Mouse (Mus musculus): ENCODE data around the gene Rit1. TPM values are rescaled to one million over a fixed set of nuclear protein-coding genes. Genes with fewer than 3 reads are reported as not detected.
A peak's percentile ranks its signal among the peaks of the same experiment; 100 is the strongest.

The Rit1 gene
- 52.3 and 56.4 TPM in 2 replicates for polyA plus RNA-seq (2015; fragmentation: Nextera tagmentation; extraction: Ambion mirVana)

DNA sequence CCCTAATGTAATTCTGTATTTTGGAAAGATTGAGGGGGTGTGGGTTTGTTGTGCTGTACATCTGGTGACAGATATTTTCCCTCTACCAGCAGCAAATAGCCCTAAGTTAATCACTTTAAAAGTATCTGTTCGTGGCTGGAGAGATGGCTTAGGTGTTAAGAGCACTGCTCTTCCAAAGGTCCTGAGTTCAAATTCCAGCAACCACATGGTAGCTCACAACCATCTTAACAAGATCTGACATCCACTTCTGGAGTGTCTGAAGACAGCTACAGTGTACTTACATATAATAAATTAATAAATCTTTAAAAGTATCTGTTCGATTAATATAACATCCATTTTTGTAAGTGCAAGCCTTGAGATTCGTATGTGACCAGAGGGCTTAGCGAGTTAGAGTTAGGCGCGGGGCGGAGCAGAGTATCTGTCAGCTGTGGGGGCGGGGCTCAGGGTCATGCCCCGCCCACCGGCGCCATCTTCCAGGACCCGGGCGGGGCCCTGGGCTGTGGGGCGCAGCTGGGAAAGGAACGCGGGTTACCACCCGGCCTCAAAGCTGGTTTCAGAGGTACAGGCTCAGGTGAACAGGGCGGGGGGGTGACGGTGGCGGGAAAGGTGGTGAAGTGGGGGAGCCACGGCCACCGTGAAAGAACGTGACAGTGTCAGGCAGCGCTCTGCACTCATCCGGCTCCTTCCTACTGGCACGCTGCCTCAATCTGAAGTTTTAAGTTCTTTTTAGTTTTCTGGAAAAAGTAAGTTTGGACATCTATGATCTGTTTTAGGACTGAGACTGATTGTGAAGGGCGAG is at the start of gene Rit1:
Rit1 (plus strand) TSS at position 440 of the 799 bp plus-strand sequence.
- Histone ChIP-seq H3K27ac (peak within 1 kb of the TSS; percentile 90), H3K4me1 (peaks cover 12% of the 10 kb centered on the region), H3K4me3 (replicated peaks) (peak within 1 kb of the TSS; percentile 88), H3K36me3 (peaks cover 9% of the 10 kb centered on the region), H3K9me3 (no peaks in the 10 kb centered on the region), H3K4me2 (peak within 1 kb of the TSS; percentile 75), H3K27me3 (replicated peaks) (no peaks in the 10 kb centered on the region), H3K9ac (peak within 1 kb of the TSS; percentile 54)
- peak; percentile 91 for ATAC-seq (ENCODE audit: insufficient read depth, low FRiP score, low read depth)
- WGBS, result 1% methylated on average over 27 of the region's 27 CpGs

DNA sequence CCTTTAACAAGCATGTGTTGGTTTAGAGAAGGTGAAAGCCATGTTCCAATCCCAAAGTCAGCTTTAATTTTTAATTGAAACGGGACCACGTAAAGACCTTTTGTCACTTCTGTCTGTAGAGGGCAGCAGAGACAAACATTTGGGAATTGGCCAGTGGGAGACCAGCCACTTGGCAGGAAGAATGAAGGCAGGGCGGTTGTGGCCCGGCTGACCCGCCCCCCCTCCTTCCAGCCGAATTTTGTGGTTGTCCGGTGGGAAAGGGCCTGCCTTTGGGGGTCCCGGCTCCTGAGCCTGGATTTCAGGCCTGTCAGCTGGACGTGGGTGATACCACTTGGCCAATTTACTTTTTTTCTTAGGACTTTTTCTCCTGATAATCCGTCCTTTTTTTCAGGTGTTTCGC is 39.2 kb upstream of the Rit1 start:
- H3K4me1 ChIP-seq, result no peaks in the 10 kb centered on the region
- 9% methylated on average over 11 of the region's 11 CpGs for WGBS

GRCm38 (mm10) chr3:88683814-88684213 is 32.8 kb upstream of the Rit1 start:
- Histone ChIP-seq H3K9me3 (no peaks in the 10 kb centered on the region), H3K36me3 (peaks cover 6% of the 10 kb centered on the region; the same call in 1 of the 2 replicates), H3K9ac (no peak overlapping the region), H3K4me2 (no peak overlapping the region), H3K27ac (peak overlapping the region; percentile 57; the same call in 1 of the 2 replicates), H3K4me1 (peaks cover 2% of the 10 kb centered on the region; the same call in 1 of the 2 replicates), H3K4me3 (replicated peaks) (no peak overlapping the region), H3K27me3 (replicated peaks) (no peaks in the 10 kb centered on the region)
- no peak for ATAC-seq (ENCODE audit: insufficient read depth, low FRiP score, low read depth)
- WGBS, result 87% methylated on average over 2 of the region's 2 CpGs

More for the DNA sequence above, 39.2 kb upstream of the Rit1 start:
- Histone ChIP-seq H3K27me3 (replicated peaks) (no peaks in the 10 kb centered on the region), H3K4me2 (peak overlapping the region; percentile 72), H3K9ac (peak overlapping the region; percentile 18; the same call in 1 of the 2 replicates), H3K36me3 (no peaks in the 10 kb centered on the region), H3K4me3 (replicated peaks) (peak overlapping the region; percentile 31), H3K9me3 (no peaks in the 10 kb centered on the region), H3K27ac (no peak overlapping the region)
- ATAC-seq (ENCODE audit: insufficient read depth, low FRiP score, low read depth), result peak; percentile 68; the same call in 1 of the 2 replicates

GRCm38 (mm10) chr3:88684236-88684979 is 32.2 kb upstream of the Rit1 start:
- Histone ChIP-seq H3K36me3 (peaks cover 9% of the 10 kb centered on the region; the same call in 1 of the 2 replicates), H3K27ac (peak overlapping the region; percentile 97), H3K4me3 (replicated peaks) (peak overlapping the region; percentile 80), H3K9ac (no peak overlapping the region), H3K4me2 (peak overlapping the region; percentile 52), H3K27me3 (replicated peaks) (no peaks in the 10 kb centered on the region), H3K9me3 (no peaks in the 10 kb centered on the region), H3K4me1 (peaks cover 2% of the 10 kb centered on the region; the same call in 1 of the 2 replicates)
- ATAC-seq (ENCODE audit: insufficient read depth, low FRiP score, low read depth), result no peak
- 51% methylated on average over 8 of the region's 8 CpGs for WGBS

DNA sequence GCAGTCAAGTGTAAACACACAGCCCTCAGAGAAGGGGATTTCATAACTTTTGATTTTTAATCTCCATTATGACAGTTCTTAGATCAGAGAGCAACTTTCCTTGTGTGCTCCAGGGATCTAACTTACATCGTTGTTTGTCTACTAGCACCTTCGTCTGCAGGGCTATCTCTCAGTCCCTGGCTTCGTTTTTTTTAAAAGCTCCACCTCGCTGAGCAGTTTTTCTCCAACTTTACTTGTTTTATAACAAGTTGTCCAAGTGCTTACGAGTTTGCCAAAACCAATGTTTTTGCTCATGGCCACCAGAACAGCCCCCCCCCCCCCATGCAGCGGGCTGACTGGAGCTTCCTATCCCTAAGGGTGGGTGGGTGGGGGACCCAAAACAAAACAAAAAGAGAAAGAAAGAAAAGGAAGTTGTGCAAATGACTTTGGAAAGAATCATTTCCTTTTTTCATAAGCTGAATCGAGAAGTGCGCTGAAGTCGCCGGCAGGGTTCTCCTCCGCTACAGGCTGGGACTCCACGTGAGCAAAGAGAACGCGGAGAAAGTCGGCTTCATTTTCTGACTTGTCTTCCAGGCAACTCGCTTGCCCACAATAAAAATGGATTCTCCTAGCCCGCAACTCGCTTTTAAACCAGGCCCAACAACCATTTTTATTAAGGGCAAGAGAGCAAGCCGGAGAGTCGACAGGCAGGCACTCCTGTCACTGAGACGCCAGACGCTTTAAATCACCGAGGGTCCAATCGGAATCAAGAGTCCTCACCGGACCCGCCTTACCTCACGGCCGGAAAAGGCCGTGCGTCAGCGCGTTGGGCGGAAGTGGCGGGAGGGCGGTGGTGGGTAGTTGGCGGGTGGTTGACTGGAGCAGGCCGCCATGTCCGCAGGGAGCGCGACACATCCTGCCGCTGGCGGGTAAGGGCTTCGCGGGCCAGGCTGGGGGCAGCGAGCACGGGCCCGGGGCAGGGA is 31.4 kb upstream of the Rit1 start, which contains the start of gene Khdc4:
Khdc4 (plus strand) TSS at position 824 of the 962 bp plus-strand sequence.
- ATAC-seq (ENCODE audit: insufficient read depth, low FRiP score, low read depth), result peak; percentile 99
- H3K27ac ChIP-seq, result peak within 1 kb of the TSS; percentile 97
- peaks cover 2% of the 10 kb centered on the region; the same call in 1 of the 2 replicates for H3K4me1 ChIP-seq
- H3K9ac ChIP-seq, result peak within 1 kb of the TSS; percentile 90
- no peaks in the 10 kb centered on the region for H3K27me3 ChIP-seq (replicated peaks)
- no peaks in the 10 kb centered on the region for H3K9me3 ChIP-seq
- H3K4me2 ChIP-seq, result peak within 1 kb of the TSS; percentile 83
- under 1% methylated on average over 47 of the region's 47 CpGs for WGBS
- H3K36me3 ChIP-seq, result peaks cover 15% of the 10 kb centered on the region; the same call in 1 of the 2 replicates
- H3K4me3 ChIP-seq (replicated peaks), result peak within 1 kb of the TSS; percentile 80

DNA sequence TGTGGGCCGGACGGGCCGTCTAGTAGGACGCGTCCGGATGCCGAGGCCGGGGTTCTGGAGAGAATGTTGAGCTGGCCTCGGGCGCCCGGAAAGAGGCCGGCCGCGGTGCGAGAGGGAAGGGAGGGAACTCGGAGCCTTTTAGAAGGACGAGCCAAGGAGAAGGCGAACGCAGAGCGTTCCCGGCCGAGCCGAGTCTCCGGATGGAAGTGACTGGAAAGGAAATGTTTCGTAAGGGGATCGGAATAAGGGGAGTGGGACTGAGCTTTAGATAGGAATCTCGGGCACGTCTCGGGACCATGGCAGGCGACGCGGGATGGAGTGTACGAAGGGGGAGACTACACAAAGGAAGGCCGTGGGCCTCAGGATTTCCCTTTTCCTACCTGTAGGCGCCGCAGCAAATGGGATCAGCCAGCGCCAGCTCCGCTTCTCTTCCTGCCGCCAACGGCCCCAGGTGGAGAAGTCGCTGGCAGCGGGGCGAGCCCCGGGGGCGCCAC is 30.6 kb upstream of the Rit1 start:
- WGBS, result under 1% methylated on average over 45 of the region's 45 CpGs
- ATAC-seq (ENCODE audit: insufficient read depth, low FRiP score, low read depth), result peak; percentile 48

GRCm38 (mm10) chr3:88686734-88687611 is 29.7 kb upstream of the Rit1 start:
- Histone ChIP-seq H3K27ac (peak overlapping the region; percentile 97; the same call in 1 of the 2 replicates), H3K4me2 (peak overlapping the region; percentile 83), H3K4me3 (replicated peaks) (peak overlapping the region; percentile 80), H3K4me1 (peaks cover 2% of the 10 kb centered on the region; the same call in 1 of the 2 replicates), H3K9me3 (no peaks in the 10 kb centered on the region), H3K9ac (peak overlapping the region; percentile 90), H3K27me3 (replicated peaks) (no peaks in the 10 kb centered on the region), H3K36me3 (peaks cover 19% of the 10 kb centered on the region; the same call in 1 of the 2 replicates)
- WGBS, result 12% methylated on average over 13 of the region's 13 CpGs
- ATAC-seq (ENCODE audit: insufficient read depth, low FRiP score, low read depth), result no peak

More for the DNA sequence above, 30.6 kb upstream of the Rit1 start:
- peak overlapping the region; percentile 83 for H3K4me2 ChIP-seq
- H3K4me1 ChIP-seq, result peaks cover 2% of the 10 kb centered on the region; the same call in 1 of the 2 replicates
- no peaks in the 10 kb centered on the region for H3K9me3 ChIP-seq
- peak overlapping the region; percentile 90 for H3K9ac ChIP-seq
- H3K36me3 ChIP-seq, result peaks cover 19% of the 10 kb centered on the region; the same call in 1 of the 2 replicates
- peak overlapping the region; percentile 80 for H3K4me3 ChIP-seq (replicated peaks)
- H3K27me3 ChIP-seq (replicated peaks), result no peaks in the 10 kb centered on the region
- H3K27ac ChIP-seq, result peak overlapping the region; percentile 97

DNA sequence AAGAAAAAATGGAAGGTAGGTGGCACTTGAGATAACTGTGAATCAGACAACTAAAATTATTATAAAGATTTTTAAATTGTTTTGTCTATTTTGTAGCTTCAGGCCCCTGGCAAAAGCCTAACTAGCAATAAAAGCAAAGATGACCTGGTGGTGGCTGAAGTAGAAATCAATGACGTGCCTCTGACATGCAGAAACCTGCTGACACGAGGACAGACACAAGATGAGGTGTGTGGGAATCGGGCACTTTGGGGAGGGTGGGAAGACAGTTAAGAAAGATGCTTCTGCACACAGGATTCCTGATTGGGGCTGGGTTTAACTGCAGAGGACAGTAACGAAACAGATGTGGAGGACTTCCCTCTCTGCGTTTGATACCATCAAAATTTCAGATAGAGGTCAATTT is 27.6 kb upstream of the Rit1 start:
- WGBS, result 84% methylated on average over 5 of the region's 5 CpGs
- H3K4me1 ChIP-seq, result peaks cover 2% of the 10 kb centered on the region; the same call in 1 of the 2 replicates
- no peaks in the 10 kb centered on the region for H3K27me3 ChIP-seq (replicated peaks)
- no peak overlapping the region for H3K9ac ChIP-seq
- peaks cover 34% of the 10 kb centered on the region for H3K36me3 ChIP-seq
- H3K4me3 ChIP-seq (replicated peaks), result no peak overlapping the region
- no peaks in the 10 kb centered on the region for H3K9me3 ChIP-seq
- H3K27ac ChIP-seq, result no peak overlapping the region
- no peak for ATAC-seq (ENCODE audit: insufficient read depth, low FRiP score, low read depth)
- H3K4me2 ChIP-seq, result no peak overlapping the region

- H3K27me3 ChIP-seq (replicated peaks), result no peaks in the 10 kb centered on the region
- ATAC-seq (ENCODE audit: insufficient read depth, low FRiP score, low read depth), result no peak
Observed at GRCm38 (mm10) chr3:88695545-88695944, 21.1 kb upstream of the Rit1 start.

GRCm38 (mm10) chr3:88698051-88698450 is 18.6 kb upstream of the Rit1 start:
- H3K27me3 ChIP-seq (replicated peaks), result no peaks in the 10 kb centered on the region
- no peaks in the 10 kb centered on the region for H3K9me3 ChIP-seq
- no peak for ATAC-seq (ENCODE audit: insufficient read depth, low FRiP score, low read depth)
- H3K4me2 ChIP-seq, result no peak overlapping the region
- H3K36me3 ChIP-seq, result peaks cover 81% of the 10 kb centered on the region
- 85% methylated on average over 1 of the region's 1 CpGs for WGBS
- no peak overlapping the region for H3K9ac ChIP-seq
- no peak overlapping the region for H3K27ac ChIP-seq
- no peak overlapping the region for H3K4me3 ChIP-seq (replicated peaks)
- no peaks in the 10 kb centered on the region for H3K4me1 ChIP-seq

More at GRCm38 (mm10) chr3:88695545-88695944, 21.1 kb upstream of the Rit1 start:
- H3K36me3 ChIP-seq, result peaks cover 73% of the 10 kb centered on the region
- no peaks in the 10 kb centered on the region for H3K9me3 ChIP-seq
- H3K4me3 ChIP-seq (replicated peaks), result no peak overlapping the region
- H3K27ac ChIP-seq, result no peak overlapping the region
- no peaks in the 10 kb centered on the region for H3K4me1 ChIP-seq
- H3K4me2 ChIP-seq, result no peak overlapping the region
- H3K9ac ChIP-seq, result no peak overlapping the region

Measured in stomach, embryonic 15.5 days (tissue).